Mouse (Mus musculus) ovary, postnatal 10 days (tissue): ENCODE results near the gene Gm10974.

Experiments used
- DNase-seq: peaks from one replicate; pipeline ENCODE4 v3.0.0; 2022; ENCODE audit warnings: low spot score

Gene Gm10974

GRCm38 (mm10) chr7:66405951-66406721 lies 40.4 kb downstream of the Gm10974 start:
- DNase-seq, result no peak

- no peak for DNase-seq
Observed at GRCm38 (mm10) chr7:66406971-66407370, 41.3 kb downstream of the Gm10974 start.

GRCm38 (mm10) chr7:66409433-66409832 lies 43.7 kb downstream of the Gm10974 start:
- DNase-seq, result no peak

GRCm38 (mm10) chr7:66413093-66413492 lies 47.4 kb downstream of the Gm10974 start:
- DNase-seq, result no peak

- DNase-seq, result no peak
Observed at GRCm38 (mm10) chr7:66416829-66417228, 51.1 kb downstream of the Gm10974 start.

GRCm38 (mm10) chr7:66418981-66419380 lies 53.3 kb downstream of the Gm10974 start:
- no peak for DNase-seq

- DNase-seq, result no peak
Observed at GRCm38 (mm10) chr7:66421903-66422302, 56.2 kb downstream of the Gm10974 start.

- DNase-seq, result no peak
Observed at GRCm38 (mm10) chr7:66427053-66427436, 61.3 kb downstream of the Gm10974 start.

GRCm38 (mm10) chr7:66427437-66428161 lies 61.9 kb downstream of the Gm10974 start, which contains the start of gene Aldh1a3:
TSS of gene Aldh1a3 (minus strand) at chr7:66427517.
- DNase-seq, result no peak

- DNase-seq, result peak; percentile 33
Observed at GRCm38 (mm10) chr7:66434453-66434935, 68.8 kb downstream of the Gm10974 start.
